Mouse (Mus musculus): ENCODE data around the gene Gm10972.
"Not testable (repeated sequence)": the region's sequence is repeated elsewhere in the genome, so short reads cannot be mapped to it uniquely, and the experiment has no call there.

The Gm10972 gene

GRCm38 (mm10) chr3:94642495-94643162 lies at the start of gene Gm10972:
TSS of gene Gm10972 (plus strand) at chr3:94643112.
- DNase-seq (ENCODE audit: low spot score): not testable (repeated sequence)

GRCm38 (mm10) chr3:94595871-94596287 lies 47.0 kb upstream of the Gm10972 start:
- no peak for DNase-seq (ENCODE audit: low spot score)

DNA sequence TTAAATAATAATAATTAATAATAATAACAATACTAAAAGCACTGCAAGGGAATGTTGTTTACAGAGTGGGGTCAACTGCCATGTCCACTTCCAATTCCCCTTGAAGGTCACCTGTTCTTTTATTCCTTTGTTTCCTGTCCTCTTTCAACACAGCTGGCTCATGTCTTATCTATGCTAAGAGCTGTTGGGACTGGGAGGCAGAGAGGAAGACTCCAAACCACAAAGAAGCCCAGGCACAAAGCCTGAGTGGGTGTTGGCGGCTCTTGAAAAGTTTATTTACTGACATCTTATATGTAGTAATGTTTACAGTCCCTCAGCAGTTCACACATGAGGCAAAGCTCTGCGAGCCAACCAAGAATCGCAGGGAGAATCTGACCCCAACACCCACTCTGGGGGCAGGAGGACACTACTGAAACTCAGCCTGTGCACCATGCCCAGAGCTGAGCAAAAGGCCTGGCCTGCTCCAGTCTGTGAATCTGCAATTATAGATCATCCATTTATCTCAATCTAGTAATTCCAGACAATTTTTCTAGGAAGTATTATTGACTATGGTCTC lies 45.6 kb upstream of the Gm10972 start:
- no peak for DNase-seq (ENCODE audit: low spot score)

DNA sequence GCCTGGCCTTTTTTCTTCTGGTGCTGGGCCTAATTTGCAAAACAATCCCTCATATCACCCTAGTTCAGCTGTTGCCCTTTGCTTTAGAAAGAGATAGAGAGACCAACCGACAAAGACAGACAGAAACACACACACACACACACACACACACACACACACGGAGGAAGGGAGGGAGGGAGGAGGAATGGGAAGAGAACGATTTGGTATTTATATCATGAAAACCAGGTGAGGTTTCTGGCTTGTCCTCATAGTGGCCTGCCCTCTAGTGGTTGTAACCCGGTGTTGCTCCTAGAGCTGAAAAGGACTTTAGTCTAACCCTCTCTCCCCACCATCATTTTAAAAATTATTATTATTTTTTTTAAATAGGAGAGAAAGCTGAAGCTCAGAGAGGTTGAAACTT lies 41.0 kb upstream of the Gm10972 start:
- DNase-seq (ENCODE audit: low spot score): no peak

DNA sequence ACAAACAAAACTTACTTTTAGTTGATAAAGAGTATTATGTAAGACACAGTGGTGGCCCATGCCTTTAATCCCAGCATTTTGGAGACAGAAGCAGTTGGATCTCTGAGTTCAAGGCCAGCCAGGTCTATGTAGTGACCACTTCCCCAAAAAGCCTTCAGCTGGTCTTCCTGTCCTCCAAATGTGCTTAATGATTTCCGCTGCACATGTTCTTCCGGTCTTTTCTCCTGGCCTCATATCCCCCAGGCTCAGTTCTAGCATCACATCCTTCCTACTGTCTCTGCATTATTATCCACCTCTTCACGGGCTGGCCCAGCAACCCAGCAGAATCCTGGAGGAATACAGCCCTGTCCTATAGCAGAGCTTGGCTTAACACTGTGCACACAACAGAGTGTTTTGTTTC lies 33.3 kb upstream of the Gm10972 start:
- DNase-seq (ENCODE audit: low spot score): no peak

DNA sequence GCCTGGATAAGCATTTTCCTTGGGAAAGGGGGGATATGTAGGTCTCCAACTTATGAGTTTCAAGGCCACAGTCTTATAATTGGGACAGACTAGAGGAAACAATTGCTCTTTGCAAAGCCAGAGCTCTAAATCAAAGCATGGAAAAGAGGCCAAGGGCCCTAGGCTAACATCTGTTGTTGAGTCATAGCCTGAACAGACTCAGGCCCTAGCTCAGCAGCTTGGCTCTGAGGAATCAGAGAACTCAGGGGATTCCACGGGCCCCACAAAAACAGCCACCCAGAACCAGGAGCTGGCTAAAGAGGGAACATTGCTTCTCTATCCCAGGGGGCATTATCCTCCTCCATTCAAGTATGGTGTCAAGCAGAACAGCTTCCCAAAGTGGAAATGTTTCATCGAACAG lies 32.3 kb upstream of the Gm10972 start:
- no peak for DNase-seq (ENCODE audit: low spot score)

DNA sequence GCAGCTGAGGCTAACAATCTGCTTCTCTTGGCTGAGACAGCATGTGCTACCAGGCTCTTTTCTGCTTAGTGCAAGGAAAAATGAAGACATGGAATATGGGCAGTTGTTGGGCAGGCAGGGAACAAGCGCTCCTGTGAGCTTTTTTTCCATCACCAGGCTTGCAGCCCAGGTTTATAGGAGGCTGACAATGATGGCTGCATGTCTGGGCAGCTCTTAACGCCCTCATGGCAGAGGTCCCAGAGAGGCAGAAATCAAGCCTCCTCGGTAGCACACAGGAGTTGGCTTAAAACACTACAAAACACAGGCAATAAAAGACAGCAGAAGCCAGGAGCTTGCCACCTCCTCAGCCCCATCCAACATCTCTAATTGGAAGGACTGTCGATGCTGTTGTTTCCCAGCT lies 31.6 kb upstream of the Gm10972 start:
- DNase-seq (ENCODE audit: low spot score): no peak

- DNase-seq (ENCODE audit: low spot score): no peak
Observed at GRCm38 (mm10) chr3:94611834-94612233, 31.1 kb upstream of the Gm10972 start.

- DNase-seq (ENCODE audit: low spot score): no peak
Observed at GRCm38 (mm10) chr3:94612274-94612673, 30.6 kb upstream of the Gm10972 start.

GRCm38 (mm10) chr3:94613258-94613878 lies 29.5 kb upstream of the Gm10972 start:
- no peak for DNase-seq (ENCODE audit: low spot score)

- DNase-seq (ENCODE audit: low spot score): peak; percentile 41
Observed at GRCm38 (mm10) chr3:94616717-94617116, 26.2 kb upstream of the Gm10972 start.

- no peak for DNase-seq (ENCODE audit: low spot score)
Observed at GRCm38 (mm10) chr3:94621740-94622507, 21.0 kb upstream of the Gm10972 start.

DNA sequence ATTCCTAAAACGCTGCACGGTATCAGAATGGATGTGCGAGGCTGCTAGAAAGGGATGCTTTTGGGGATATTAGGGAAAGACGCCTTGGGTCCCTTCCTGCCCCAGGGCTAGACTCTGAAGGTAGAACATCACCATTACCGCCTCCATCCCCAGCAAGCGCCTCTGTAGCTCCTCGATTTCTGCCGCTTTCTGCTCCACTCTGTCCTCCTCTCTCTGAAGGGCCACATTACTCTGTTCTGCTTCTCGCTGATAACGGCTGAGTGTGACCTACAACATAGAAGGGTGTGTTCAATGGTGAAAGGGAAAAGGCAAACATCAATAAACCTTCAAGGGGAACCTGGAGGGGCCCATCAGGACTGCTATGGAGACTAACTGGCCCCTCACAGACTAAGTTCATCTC lies 20.4 kb upstream of the Gm10972 start:
- no peak for DNase-seq (ENCODE audit: low spot score)

DNA sequence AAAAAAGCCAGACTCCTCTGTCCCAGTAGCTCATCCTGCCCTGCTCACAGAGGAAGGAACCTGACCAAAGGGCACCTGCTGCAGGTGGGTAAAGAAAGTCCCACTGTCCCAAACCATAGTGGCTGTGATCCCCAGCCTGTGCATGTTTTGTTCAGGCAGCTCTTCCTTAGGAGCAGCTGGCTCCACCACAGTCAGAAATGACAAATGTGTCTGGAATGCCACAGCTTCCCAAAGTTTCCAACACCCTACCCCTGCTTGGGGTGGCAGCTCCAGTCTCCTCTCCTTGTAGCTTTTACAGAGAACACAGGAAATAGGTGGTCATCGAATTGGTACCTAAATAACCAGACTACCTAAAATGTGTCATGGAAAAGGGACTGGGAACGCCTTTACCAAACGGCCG lies 18.6 kb upstream of the Gm10972 start:
- no peak for DNase-seq (ENCODE audit: low spot score)

DNA sequence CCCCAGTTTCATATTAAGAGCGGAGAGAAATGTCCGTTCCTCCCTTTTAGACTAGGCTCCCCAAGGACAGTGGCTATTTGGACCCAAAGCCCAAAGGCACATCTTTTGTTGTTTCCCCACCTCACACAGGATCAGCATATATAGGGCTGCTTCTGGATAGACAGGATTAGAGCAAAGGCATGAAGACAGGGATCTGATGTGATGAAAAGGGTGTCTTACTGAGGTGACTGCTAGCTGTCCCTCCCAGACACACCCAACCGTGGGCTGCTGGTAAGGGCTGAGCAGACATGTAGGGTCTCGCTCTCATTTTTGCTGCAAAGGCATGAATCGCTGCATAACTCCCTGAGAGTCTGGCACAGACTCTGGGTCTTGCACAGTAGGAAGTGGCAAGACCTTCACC lies 14.2 kb upstream of the Gm10972 start:
- DNase-seq (ENCODE audit: low spot score): no peak

GRCm38 (mm10) chr3:94629876-94630275 lies 13.0 kb upstream of the Gm10972 start:
- DNase-seq (ENCODE audit: low spot score): no peak

DNA sequence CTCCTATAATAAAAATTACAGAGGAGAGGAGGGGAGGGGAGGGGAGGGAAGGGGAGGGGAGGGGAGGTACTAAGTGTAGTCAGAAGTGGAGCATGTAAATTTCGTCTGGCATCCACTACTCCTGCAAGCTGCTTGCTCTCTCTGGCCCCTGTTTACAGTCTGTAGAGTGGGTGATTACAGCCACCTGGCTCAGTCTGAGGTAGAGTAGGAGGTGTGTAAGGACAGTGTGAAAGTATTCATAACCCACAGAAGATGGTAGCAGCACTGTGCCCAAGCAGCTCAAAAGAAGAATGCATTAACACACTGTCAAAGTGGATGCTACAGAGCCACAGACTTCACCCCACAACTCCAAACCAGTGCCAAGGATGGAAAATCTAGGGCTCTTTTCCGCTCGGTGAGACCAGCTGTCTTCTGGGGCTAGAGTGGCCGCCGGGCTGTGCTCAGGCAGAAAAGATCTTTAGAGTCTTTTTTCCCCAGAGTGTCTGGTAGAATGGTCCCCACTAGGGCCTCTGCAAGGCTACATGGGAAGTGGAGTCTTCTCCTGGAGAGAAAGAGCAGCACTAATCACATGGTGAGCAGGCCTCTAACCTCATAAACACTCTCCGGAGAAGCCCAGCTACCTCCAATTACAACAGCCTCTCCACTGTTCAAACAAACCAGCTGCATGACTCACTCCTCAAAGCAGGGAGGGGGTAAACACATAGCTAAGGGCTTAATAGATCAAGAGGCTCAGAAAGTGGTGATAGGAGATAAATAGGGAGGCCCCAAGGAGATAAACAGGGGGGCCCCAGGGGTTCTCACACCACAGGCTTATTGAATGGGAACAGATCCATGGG lies 6.1 kb downstream of the Gm10972 start:
- no peak for DNase-seq (ENCODE audit: low spot score)

- no peak for DNase-seq (ENCODE audit: low spot score)
Observed at GRCm38 (mm10) chr3:94650409-94650808, 7.5 kb downstream of the Gm10972 start.

GRCm38 (mm10) chr3:94653967-94654366 lies 11.1 kb downstream of the Gm10972 start:
- DNase-seq (ENCODE audit: low spot score): not testable (repeated sequence)

DNA sequence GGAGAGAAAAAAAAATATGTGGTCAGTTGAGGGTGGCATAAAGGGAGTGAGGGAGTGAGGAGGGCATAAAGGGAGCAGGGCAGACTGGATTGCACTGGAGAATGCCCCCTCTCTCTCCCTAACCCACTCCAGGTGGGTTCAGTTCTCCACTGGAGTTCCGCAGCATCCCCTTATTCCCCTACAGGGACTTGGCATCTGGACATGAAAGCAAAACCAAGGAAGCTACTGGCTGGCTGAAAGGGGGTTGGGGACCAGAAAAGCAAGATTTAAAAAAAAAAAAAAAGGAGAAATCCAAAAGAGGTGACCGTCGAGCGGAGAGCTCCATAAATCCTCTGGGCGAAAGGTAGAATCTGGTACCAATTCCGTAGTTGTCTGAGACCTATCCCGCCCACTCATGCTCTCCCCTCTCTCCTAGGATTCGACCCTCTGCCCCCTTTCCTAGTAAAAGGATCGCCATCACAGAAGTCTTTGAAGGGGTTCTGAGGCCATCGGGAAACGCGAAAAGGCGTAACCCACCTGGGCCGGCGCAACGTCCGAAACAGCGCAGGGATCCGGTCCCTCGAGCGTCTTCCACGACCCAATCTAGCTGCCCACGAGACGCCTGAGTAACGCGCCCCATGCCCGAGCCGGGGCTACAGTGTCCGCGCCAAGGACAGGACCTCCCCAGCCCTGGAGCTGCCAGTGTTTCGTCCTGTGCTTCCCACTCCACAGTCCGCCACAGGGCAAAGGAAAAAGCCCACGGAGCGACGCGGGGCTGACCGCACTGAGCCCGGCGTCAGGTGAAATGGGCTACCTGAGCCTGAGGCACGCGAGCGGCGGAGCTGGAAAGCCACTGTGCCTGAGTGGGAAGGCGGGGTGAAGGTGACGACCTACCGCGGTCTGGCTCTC lies 15.2 kb downstream of the Gm10972 start:
- DNase-seq (ENCODE audit: low spot score): not testable (repeated sequence)

DNA sequence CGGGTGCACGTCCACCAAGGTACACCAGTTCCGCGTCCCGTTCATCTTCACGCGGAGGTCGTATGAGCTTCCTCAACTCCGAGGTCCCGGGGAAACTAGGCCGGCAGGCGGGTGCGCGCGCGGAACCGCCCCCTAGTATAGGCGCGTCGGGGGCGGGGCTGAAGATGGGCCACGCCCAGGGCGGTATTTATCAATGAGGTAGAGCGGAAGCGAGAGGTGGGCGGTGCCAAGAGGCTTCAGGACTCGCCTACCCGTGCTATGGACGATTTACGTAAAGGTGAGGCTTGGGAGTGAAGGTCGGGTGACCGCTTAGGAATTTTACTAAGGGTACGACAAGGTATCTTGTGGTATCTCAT lies 15.8 kb downstream of the Gm10972 start, which contains the start of gene Tuft1:
Gene Tuft1 (minus strand): TSS at position 133 of the 356 bp plus-strand sequence.
- peak; percentile 91 for DNase-seq (ENCODE audit: low spot score)

Data from spleen, adult 12 weeks (tissue).